Mouse (Mus musculus): ENCODE data around the gene Sit1. TPM values are rescaled to one million over a fixed set of nuclear protein-coding genes. Genes with fewer than 3 reads are reported as not detected.

Gene Sit1
- polyA plus RNA-seq, 1 experiment from 2014 or later: not detected

DNA sequence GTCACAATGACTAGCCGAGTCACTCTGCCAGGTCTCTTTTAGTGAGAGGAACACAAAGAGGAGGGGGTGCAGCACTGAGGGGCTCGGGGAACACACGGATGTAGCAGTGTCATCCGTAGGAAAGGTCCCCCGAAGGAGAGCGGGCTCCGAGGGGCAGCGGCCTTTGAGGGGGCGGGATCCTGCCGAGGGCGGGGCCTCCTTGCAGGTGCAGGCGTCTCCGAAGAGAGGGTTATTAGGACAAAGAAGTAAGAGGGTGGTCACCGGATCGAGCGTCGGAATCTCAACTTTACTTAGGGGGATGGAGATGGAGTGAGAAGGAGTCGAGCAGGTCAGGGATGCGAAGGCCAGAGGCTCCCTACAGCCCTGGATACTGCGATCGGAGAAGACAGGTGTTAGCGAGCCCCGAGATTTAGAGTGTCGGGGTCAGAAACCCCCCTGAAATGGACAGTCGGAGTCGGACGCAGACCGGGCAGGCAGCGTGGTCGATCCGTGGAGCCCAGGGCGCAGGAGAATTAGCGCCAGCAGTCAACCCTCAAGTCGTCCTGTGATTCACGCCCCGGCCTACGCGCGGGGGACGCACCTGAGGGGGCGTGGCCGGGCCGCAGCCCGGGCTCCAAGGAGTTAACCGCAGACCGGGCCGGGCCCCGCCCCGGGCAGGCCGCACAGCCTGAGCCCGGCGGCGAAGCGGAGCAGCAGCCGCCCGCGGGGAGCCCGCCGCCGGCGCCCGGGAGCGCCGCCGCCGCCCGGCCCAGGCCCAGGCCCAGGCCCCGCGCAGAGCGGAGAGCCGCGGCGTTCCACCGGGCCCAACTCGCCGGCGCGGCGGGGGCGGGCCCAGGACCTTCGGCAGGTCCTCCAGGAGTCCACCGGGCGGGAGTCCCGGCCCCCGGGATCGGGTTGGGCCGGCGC, 40.8 kb downstream of the Sit1 start:
- DNase-seq (ENCODE audit: low spot score, missing footprints) (peak; percentile 95), ATAC-seq (ENCODE audit: low FRiP score) (peak; percentile 76)
- Histone ChIP-seq H3K4me3 (ENCODE audit: low read depth, low read length) (peak overlapping the region; percentile 97), H3K27ac (ENCODE audit: low read depth, low read length) (peak overlapping the region; percentile 75), H3K4me1 (ENCODE audit: control insufficient read depth, insufficient read depth, low read length) (peaks cover 8% of the 10 kb centered on the region), H3K27me3 (ENCODE audit: control insufficient read depth, insufficient read depth, low read length) (no peaks in the 10 kb centered on the region), H3K9me3 (ENCODE audit: control insufficient read depth, low read length) (no peaks in the 10 kb centered on the region), H3K4me2 (peak overlapping the region; percentile 91), H3K9ac (ENCODE audit: low read length) (peak overlapping the region; percentile 93), H3K36me3 (ENCODE audit: control insufficient read depth, insufficient read depth, low read length) (peaks cover 9% of the 10 kb centered on the region; the same call in 1 of the 2 replicates)
- under 1% methylated on average over 88 of the region's 88 CpGs for WGBS

DNA sequence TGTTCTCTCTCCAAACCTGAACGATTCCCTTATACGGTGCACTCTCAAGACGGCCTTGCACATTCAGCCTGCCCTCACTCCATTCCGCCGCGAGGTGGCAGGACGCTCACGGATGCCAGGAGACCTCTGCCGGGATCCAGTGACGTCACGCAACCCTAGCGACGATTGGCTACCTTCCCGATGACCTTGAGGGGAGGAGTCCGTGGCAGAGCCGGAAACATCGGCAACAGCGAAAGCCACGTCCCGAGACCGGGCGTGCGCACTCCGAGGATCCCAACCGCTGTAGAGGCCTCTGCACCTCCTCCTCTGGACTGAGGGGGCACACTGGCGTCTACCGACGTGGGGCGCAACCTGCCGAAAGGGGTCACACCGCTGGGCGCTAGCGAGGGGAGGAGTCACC, 41.5 kb downstream of the Sit1 start:
- Histone ChIP-seq H3K4me1 (ENCODE audit: control insufficient read depth, insufficient read depth, low read length) (peaks cover 8% of the 10 kb centered on the region), H3K27me3 (ENCODE audit: control insufficient read depth, insufficient read depth, low read length) (no peaks in the 10 kb centered on the region), H3K36me3 (ENCODE audit: control insufficient read depth, insufficient read depth, low read length) (peaks cover 9% of the 10 kb centered on the region; the same call in 1 of the 2 replicates), H3K9me3 (ENCODE audit: control insufficient read depth, low read length) (no peaks in the 10 kb centered on the region), H3K27ac (ENCODE audit: low read depth, low read length) (peak overlapping the region; percentile 75), H3K4me2 (peak overlapping the region; percentile 91), H3K9ac (ENCODE audit: low read length) (peak overlapping the region; percentile 93), H3K4me3 (ENCODE audit: low read depth, low read length) (peak overlapping the region; percentile 97)
- ATAC-seq (ENCODE audit: low FRiP score): peak; percentile 96
- peak; percentile 99 for DNase-seq (ENCODE audit: low spot score, missing footprints)
- WGBS: under 1% methylated on average over 33 of the region's 33 CpGs

DNA sequence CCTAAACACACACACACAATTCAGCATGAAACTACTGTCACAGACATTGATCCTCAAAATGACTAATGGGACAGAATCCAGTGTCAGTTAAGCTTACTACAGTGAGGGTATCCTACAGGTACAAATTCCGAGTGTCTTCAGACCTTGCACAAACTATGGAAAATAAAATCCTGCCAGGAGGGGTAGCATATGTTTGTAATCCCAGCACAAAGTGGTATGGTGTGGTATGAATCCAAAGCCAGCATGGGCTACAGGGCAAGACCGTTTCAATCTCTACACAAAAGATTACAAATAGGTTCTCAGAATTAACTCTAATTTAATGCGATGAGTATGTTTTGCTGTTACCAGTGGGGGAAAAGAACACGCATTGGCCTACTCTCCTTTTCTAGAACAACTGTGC, 41.9 kb downstream of the Sit1 start, which contains the start of gene Tesk1:
TSS of gene Tesk1 (plus strand) at position 301 of the 400 bp plus-strand sequence.
- H3K27ac ChIP-seq (ENCODE audit: low read depth, low read length): peak within 1 kb of the TSS; percentile 75
- ATAC-seq (ENCODE audit: low FRiP score) (peak; percentile 2), DNase-seq (ENCODE audit: low spot score, missing footprints) (no peak)
- H3K9me3 ChIP-seq (ENCODE audit: control insufficient read depth, low read length): no peaks in the 10 kb centered on the region
- no peaks in the 10 kb centered on the region for H3K27me3 ChIP-seq (ENCODE audit: control insufficient read depth, insufficient read depth, low read length)
- H3K4me2 ChIP-seq: peak within 1 kb of the TSS; percentile 91
- 29% methylated on average over 4 of the region's 4 CpGs for WGBS
- H3K4me3 ChIP-seq (ENCODE audit: low read depth, low read length): peak within 1 kb of the TSS; percentile 97
- H3K36me3 ChIP-seq (ENCODE audit: control insufficient read depth, insufficient read depth, low read length): peaks cover 8% of the 10 kb centered on the region; the same call in 1 of the 2 replicates
- peaks cover 8% of the 10 kb centered on the region for H3K4me1 ChIP-seq (ENCODE audit: control insufficient read depth, insufficient read depth, low read length)
- peak within 1 kb of the TSS; percentile 93 for H3K9ac ChIP-seq (ENCODE audit: low read length)

DNA sequence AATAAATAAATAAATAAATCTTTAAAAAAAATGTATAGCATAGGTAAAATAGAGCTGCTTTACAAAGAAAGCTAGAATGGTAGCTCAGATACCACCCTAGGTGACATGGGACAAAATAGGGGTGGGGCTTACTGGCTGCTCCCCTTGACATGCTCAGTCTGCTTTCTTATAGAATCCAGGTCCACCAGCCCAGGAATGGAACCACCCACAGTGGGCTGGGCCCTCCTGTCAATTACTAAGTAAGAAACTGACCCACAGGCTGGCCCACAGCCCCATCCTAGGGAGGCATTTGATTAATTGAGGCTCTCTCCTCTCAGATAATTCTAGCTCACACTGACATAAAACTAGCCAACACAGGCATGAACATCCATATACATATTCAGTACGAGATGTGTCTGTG, 50.7 kb downstream of the Sit1 start:
- Histone ChIP-seq H3K4me2 (no peak overlapping the region), H3K9me3 (ENCODE audit: control insufficient read depth, low read length) (no peaks in the 10 kb centered on the region), H3K27ac (ENCODE audit: low read depth, low read length) (no peak overlapping the region), H3K4me3 (ENCODE audit: low read depth, low read length) (no peak overlapping the region), H3K9ac (ENCODE audit: low read length) (no peak overlapping the region), H3K4me1 (ENCODE audit: control insufficient read depth, insufficient read depth, low read length) (peaks cover 4% of the 10 kb centered on the region; the same call in 1 of the 2 replicates), H3K36me3 (ENCODE audit: control insufficient read depth, insufficient read depth, low read length) (no peaks in the 10 kb centered on the region), H3K27me3 (ENCODE audit: control insufficient read depth, insufficient read depth, low read length) (peaks cover 9% of the 10 kb centered on the region)
- peak; percentile 77 for DNase-seq (ENCODE audit: low spot score, missing footprints)
- ATAC-seq (ENCODE audit: low FRiP score): no peak
- WGBS: 100% methylated on average over 1 of the region's 1 CpGs

Other genes with a start within 250 kb of the Sit1 start
- 0.30 and 0.70 TPM in 2 replicates for gene Atp8b5, start 216.6 kb downstream of the Sit1 start, polyA plus RNA-seq (2014; fragmentation: Nextera tagmentation; extraction: Ambion mirVana)
- gene Rusc2, start 101.8 kb downstream of the Sit1 start, polyA plus RNA-seq (2014; fragmentation: Nextera tagmentation; extraction: Ambion mirVana): 13.7 TPM in 2 replicates
- 0.54 and 0.59 TPM in 2 replicates for gene Fam166b, start 54.6 kb downstream of the Sit1 start, polyA plus RNA-seq (2014; fragmentation: Nextera tagmentation; extraction: Ambion mirVana)
- gene Tesk1, start 41.8 kb downstream of the Sit1 start, polyA plus RNA-seq (2014; fragmentation: Nextera tagmentation; extraction: Ambion mirVana): 7.2 and 7.3 TPM in 2 replicates
- gene Cd72, start 29.1 kb downstream of the Sit1 start, polyA plus RNA-seq (2014; fragmentation: Nextera tagmentation; extraction: Ambion mirVana): 2.9 and 3.4 TPM in 2 replicates
- gene Ccdc107, start 9.2 kb upstream of the Sit1 start, polyA plus RNA-seq (2014; fragmentation: Nextera tagmentation; extraction: Ambion mirVana): 45.8 and 48.8 TPM in 2 replicates
- gene Arhgef39, start 16.0 kb upstream of the Sit1 start, polyA plus RNA-seq (2014; fragmentation: Nextera tagmentation; extraction: Ambion mirVana): 32.4 and 40.2 TPM in 2 replicates
- 0.07 TPM in 1 of 2 replicates, not detected in the other for gene Car9, start 23.2 kb upstream of the Sit1 start, polyA plus RNA-seq (2014; fragmentation: Nextera tagmentation; extraction: Ambion mirVana)
- 44.0 and 51.8 TPM in 2 replicates for gene Tpm2, start 40.0 kb upstream of the Sit1 start, polyA plus RNA-seq (2014; fragmentation: Nextera tagmentation; extraction: Ambion mirVana)
- 46.4 and 54.5 TPM in 2 replicates for gene Creb3, start 78.6 kb upstream of the Sit1 start, polyA plus RNA-seq (2014; fragmentation: Nextera tagmentation; extraction: Ambion mirVana)
- gene Tln1, start 79.0 kb upstream of the Sit1 start, polyA plus RNA-seq (2014; fragmentation: Nextera tagmentation; extraction: Ambion mirVana): 38.4 and 40.4 TPM in 2 replicates
- gene Rgp1, start 95.0 kb upstream of the Sit1 start, polyA plus RNA-seq (2014; fragmentation: Nextera tagmentation; extraction: Ambion mirVana): 22.0 and 25.2 TPM in 2 replicates
- 24.5 and 26.1 TPM in 2 replicates for gene Gba2, start 95.1 kb upstream of the Sit1 start, polyA plus RNA-seq (2014; fragmentation: Nextera tagmentation; extraction: Ambion mirVana)
- 0.63 TPM in 1 of 2 replicates, not detected in the other for gene Msmp, start 100.8 kb upstream of the Sit1 start, polyA plus RNA-seq (2014; fragmentation: Nextera tagmentation; extraction: Ambion mirVana)
- gene Npr2, start 148.2 kb upstream of the Sit1 start, polyA plus RNA-seq (2014; fragmentation: Nextera tagmentation; extraction: Ambion mirVana): 14.0 and 15.5 TPM in 2 replicates
- 2.9 and 3.4 TPM in 2 replicates for gene Spag8, start 169.9 kb upstream of the Sit1 start, polyA plus RNA-seq (2014; fragmentation: Nextera tagmentation; extraction: Ambion mirVana)
- 70.0 and 72.9 TPM in 2 replicates for gene Hint2, start 172.7 kb upstream of the Sit1 start, polyA plus RNA-seq (2014; fragmentation: Nextera tagmentation; extraction: Ambion mirVana)
- gene Tmem8b, start 185.2 kb upstream of the Sit1 start, polyA plus RNA-seq (2014; fragmentation: Nextera tagmentation; extraction: Ambion mirVana): 4.4 and 4.5 TPM in 2 replicates
- 2.4 and 2.5 TPM in 2 replicates for gene Fam221b, start 185.4 kb upstream of the Sit1 start, polyA plus RNA-seq (2014; fragmentation: Nextera tagmentation; extraction: Ambion mirVana)
- not detected in 2 replicates for gene Olfr70, start 217.1 kb upstream of the Sit1 start, polyA plus RNA-seq (2014; fragmentation: Nextera tagmentation; extraction: Ambion mirVana)
- not detected in 2 replicates for gene Olfr71, start 226.5 kb upstream of the Sit1 start, polyA plus RNA-seq (2014; fragmentation: Nextera tagmentation; extraction: Ambion mirVana)
- 0.11 and 0.25 TPM in 2 replicates for gene Hrct1, start 243.5 kb upstream of the Sit1 start, polyA plus RNA-seq (2014; fragmentation: Nextera tagmentation; extraction: Ambion mirVana)
- 0.04 TPM in 1 of 2 replicates, not detected in the other for gene Spaar, start 246.3 kb upstream of the Sit1 start, polyA plus RNA-seq (2014; fragmentation: Nextera tagmentation; extraction: Ambion mirVana)